Mouse (Mus musculus): ENCODE data around the gene Tomm20l.

DNA sequence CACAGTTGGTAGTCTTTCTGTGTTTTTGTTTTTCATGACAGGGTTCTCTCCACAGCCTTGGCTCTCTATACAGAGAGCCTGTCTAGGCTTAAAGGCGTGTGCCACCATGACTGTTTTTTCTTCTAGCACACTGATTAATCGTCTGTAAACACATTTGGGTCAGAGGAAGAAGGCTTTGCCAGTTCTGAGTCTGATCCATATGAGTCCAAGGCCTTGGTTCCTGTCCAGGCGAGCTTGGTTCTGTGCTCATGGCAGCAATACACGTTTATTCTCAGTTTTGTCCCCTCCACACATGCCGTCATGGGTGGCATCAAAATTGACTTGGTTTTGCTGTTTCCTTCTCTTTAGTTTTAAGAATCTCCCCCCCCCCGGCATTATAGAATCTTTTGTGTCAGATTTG, 38.2 kb downstream of the Tomm20l start:
- no peak for TF ChIP-seq POLR2A (IDR thresholded peaks at IDR 0.05; ENCODE audit: extremely low read depth, insufficient read depth, low read length)
- TF ChIP-seq CTCF (IDR thresholded peaks at IDR 0.05; ENCODE audit: low read depth, low read length), result no peak

Measured in liver, adult 2 months (tissue).